Mouse (Mus musculus) spleen, adult 2 months (tissue): Measurements from ENCODE around the gene Gm28038. TPM values are rescaled to one million over a fixed set of nuclear protein-coding genes. Genes with fewer than 3 reads are reported as not detected.

Experiments
- DNase-seq, 2 experiments: peaks; one replicate each; pipeline versions ENCODE4 v3.0.0 to v3.0.0-alpha.2; 2012 to 2021; ENCODE audit warnings: low spot score in 2 of 2, low read depth in 1 of 2
- H3K27ac ChIP-seq: fragments of 200-500 bp; 2 replicates; pipeline ENCODE4 v1.5.1; 2012; ENCODE audit warnings: low read length, inconsistent platforms; ENCODE audit not compliant: insufficient read depth
- H3K27me3 ChIP-seq: fragments of 200-500 bp; 2 replicates; pipeline ENCODE4 v1.6.1; 2012; ENCODE audit warnings: mild to moderate bottlenecking, moderate library complexity, low read length, inconsistent platforms; ENCODE audit not compliant: control insufficient read depth, insufficient read depth
- H3K36me3 ChIP-seq: fragments of 200-500 bp; 2 replicates; pipeline ENCODE4 v1.6.1; 2012; ENCODE audit warnings: mild to moderate bottlenecking, low read length, inconsistent platforms; ENCODE audit not compliant: control insufficient read depth, insufficient read depth
- H3K4me1 ChIP-seq: fragments of 200-500 bp; 2 replicates; pipeline ENCODE4 v1.6.1; 2011; ENCODE audit warnings: inconsistent platforms; ENCODE audit not compliant: control insufficient read depth, insufficient read depth, insufficient read length
- H3K4me3 ChIP-seq: fragments of 200-500 bp; 2 replicates; pipeline ENCODE4 v1.5.1; 2011; ENCODE audit warnings: mild to moderate bottlenecking, inconsistent platforms; ENCODE audit not compliant: insufficient read depth, insufficient read length; ENCODE audit errors: extremely low read depth
- CTCF ChIP-seq: fragments of 200-500 bp; IDR thresholded peaks from 2 replicates; pipeline ENCODE4 v1.5.1; 2011; ENCODE audit warnings: mild to moderate bottlenecking, inconsistent platforms; ENCODE audit not compliant: insufficient read depth, insufficient read length, insufficient replicate concordance; ENCODE audit errors: extremely low read depth
- POLR2A ChIP-seq: fragments of 200-500 bp; IDR thresholded peaks from 2 replicates; pipeline ENCODE4 v1.6.1; 2011; ENCODE audit warnings: low read depth, low read length, inconsistent platforms
- WGBS: fragments of 180-500 bp; shearing (Covaris S2); methylation state at CpG from one replicate; pipeline ENCODE4 v1.1.7; 2018; 5-methylcytosine and 5-hydroxymethylcytosine counted together
- polyA plus RNA-seq: library from polyadenylated mRNA; depleted of rRNA; stranded (reverse); fragments of >200 nt; gene quantifications from 2 replicates; pipeline ENCODE4 v1.2.3, GENCODE M21; 2012; rRNA removed

Gene Gm28038
- not detected in 2 replicates for polyA plus RNA-seq

DNA sequence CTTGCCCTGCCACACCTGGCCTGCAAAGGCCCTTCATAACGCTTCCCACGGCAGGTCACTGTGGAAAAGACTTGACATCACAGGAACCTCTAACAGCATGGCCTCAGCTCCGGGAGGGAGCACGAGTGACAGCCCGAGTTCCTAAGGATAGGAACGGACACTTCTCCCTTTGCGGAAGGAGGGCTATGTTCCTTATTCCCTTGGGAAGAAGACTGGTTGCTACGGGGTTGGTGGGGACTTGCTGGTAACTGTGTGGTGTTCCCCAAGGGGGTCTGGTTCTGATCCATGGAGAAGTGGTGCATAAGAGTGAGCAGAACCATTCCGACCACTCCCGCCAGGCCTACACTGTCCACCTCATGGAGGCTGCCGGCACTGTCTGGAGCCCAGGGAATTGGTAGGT lies at the start of gene Gm28038:
Gene Gm28038 (plus strand): TSS at position 301 of the 400 bp plus-strand sequence.
- H3K4me3 ChIP-seq = no peak within 1 kb of the TSS
- TF ChIP-seq POLR2A (no peak), CTCF (no peak)
- no peak for DNase-seq
- H3K4me1 ChIP-seq = peaks cover 10% of the 10 kb centered on the region; the same call in 1 of the 2 replicates
- no peak within 1 kb of the TSS for H3K27ac ChIP-seq
- H3K27me3 ChIP-seq = no peaks in the 10 kb centered on the region
- 94% methylated on average over 11 of the region's 11 CpGs for WGBS
- no peaks in the 10 kb centered on the region for H3K36me3 ChIP-seq

DNA sequence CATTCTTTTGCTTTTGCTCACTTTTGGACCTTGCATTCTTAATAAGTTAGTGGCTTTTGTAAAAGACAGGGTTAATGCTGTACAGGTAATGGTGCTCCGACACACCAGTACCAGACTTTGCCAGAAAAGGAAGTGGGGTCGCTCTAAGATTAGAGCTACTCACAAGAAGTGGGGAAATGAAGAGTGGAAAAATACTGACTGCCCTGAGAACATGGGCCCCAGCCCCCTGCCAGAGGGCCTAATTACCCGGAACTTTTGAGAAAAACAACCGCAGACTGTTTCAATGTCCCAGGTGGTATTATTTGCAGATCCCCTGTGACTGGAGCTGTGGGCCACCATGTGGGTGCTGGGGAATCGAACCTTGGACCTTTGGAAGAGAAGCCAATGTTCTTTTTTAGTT lies 45.2 kb upstream of the Gm28038 start:
- TF ChIP-seq POLR2A (no peak), CTCF (no peak)
- Histone ChIP-seq H3K36me3 (peaks cover 1% of the 10 kb centered on the region; the same call in 1 of the 2 replicates), H3K27ac (no peak overlapping the region), H3K4me1 (peaks cover 6% of the 10 kb centered on the region; the same call in 1 of the 2 replicates), H3K27me3 (no peaks in the 10 kb centered on the region), H3K4me3 (no peak overlapping the region)
- no peak for DNase-seq
- 15% methylated on average over 5 of the region's 5 CpGs for WGBS

DNA sequence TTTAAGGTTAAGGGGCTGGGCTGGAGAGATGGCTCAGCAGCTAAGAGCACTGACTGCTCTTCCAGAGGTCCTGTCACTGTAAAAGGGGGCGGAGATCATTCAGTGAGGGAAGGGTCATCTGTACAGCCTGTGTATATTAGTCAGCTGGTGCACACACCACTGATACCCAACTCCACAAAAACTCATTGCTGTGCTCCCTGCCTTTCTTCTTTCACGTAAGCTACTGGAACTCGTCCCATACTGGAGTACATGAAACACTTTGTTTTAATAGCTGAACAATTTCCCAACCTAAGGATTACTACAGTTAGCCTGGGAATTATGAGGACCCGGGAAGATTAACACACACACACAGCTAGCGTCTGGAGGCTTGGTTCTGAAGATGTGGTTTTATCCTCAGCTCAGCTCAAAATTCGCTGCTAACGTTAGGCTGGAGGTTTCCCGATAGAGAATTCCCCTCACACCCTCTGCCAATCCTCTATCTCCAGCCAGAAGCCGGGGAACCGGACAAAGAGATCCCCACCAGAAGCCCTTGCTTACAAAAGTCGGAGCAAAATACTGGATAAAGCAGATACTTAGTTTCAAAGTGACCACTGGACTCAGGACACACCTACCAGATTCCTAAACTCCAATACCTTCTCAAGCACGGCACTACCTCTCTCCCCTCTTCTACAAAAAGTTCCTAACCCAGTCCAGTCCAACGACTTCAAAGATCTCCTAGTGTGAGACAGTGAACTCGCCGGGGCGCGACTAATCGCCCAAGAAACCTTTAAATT lies 44.2 kb upstream of the Gm28038 start:
- H3K27me3 ChIP-seq = no peaks in the 10 kb centered on the region
- peak overlapping the region; percentile 90 for H3K27ac ChIP-seq
- H3K4me1 ChIP-seq = peaks cover 6% of the 10 kb centered on the region; the same call in 1 of the 2 replicates
- DNase-seq = no peak
- 5% methylated on average over 18 of the region's 18 CpGs for WGBS
- peaks cover 8% of the 10 kb centered on the region for H3K36me3 ChIP-seq
- TF ChIP-seq CTCF (no peak), POLR2A (no peak)
- peak overlapping the region; percentile 90 for H3K4me3 ChIP-seq

DNA sequence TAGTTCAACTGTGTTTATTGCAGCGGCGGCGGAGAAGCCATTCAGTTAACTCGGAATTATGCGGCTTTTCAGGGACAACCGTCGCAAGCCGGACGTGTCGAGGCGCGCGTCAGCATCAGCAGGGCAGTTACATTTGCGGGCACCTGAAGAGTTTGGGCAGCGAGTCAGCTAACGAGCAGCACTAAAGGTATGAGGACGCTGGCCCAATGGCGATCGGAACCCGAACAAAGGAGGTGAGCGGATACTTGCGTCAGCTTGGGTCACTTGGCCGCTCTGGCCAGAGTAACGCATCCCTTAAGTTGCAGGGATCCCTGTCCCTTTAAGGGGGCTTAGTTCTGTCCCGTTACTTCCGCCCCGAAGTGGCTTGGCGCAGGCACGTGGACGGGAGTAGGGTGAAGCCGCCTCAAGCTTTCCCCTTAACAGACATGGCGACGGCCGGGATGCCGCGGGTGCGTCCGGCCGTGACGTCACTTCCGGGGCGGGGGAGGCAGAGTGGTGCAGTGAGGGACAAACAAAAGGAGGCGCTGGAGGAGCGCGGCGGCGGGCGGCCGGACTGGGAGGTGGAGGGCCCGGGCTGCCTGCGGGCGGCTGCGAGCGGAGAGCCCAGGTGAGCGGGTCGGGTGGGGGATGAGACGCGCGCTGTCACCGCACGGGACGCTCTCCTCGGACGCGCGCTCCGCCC lies 43.5 kb upstream of the Gm28038 start, which contains the start of gene Lrrc8a:
Gene Lrrc8a (plus strand): TSS at position 517 of the 682 bp plus-strand sequence.
- Histone ChIP-seq H3K27me3 (no peaks in the 10 kb centered on the region), H3K4me3 (peak within 1 kb of the TSS; percentile 90), H3K4me1 (peaks cover 6% of the 10 kb centered on the region; the same call in 1 of the 2 replicates), H3K27ac (peak within 1 kb of the TSS; percentile 93), H3K36me3 (peaks cover 8% of the 10 kb centered on the region)
- DNase-seq = peak; percentile 95 to 100
- TF ChIP-seq CTCF (peak; percentile 20; the same call in 1 of the 2 replicates), POLR2A (peak; percentile 9)
- WGBS = under 1% methylated on average over 57 of the region's 67 CpGs

DNA sequence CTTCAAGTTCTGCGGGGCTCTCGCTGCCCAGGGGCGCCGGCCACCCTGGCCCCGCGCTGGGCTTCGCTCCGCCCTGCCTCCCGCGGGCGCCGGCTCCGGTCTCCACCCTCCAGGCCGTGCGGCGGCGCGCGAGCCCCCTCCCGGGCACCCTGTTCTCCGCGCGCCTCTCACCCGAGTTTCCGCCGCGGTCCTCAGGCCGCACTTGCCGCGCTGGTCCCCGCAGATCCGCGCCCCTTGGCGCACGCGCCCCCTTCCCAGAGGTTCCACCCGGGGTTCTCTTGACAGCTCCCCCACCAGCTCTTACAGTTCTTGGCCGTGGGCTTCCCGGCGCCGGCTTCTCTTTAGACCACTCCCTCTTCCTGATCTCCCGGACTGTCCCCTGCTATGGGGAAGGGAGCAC lies 43.0 kb upstream of the Gm28038 start:
- Histone ChIP-seq H3K4me1 (peaks cover 10% of the 10 kb centered on the region; the same call in 1 of the 2 replicates), H3K27ac (peak overlapping the region; percentile 93), H3K27me3 (no peaks in the 10 kb centered on the region), H3K36me3 (peaks cover 8% of the 10 kb centered on the region), H3K4me3 (peak overlapping the region; percentile 90)
- WGBS = 0% methylated on average over 36 of the region's 42 CpGs
- DNase-seq = peak in 1 of 2 experiments; percentile 75
- TF ChIP-seq POLR2A = no peak
- no peak for TF ChIP-seq CTCF

DNA sequence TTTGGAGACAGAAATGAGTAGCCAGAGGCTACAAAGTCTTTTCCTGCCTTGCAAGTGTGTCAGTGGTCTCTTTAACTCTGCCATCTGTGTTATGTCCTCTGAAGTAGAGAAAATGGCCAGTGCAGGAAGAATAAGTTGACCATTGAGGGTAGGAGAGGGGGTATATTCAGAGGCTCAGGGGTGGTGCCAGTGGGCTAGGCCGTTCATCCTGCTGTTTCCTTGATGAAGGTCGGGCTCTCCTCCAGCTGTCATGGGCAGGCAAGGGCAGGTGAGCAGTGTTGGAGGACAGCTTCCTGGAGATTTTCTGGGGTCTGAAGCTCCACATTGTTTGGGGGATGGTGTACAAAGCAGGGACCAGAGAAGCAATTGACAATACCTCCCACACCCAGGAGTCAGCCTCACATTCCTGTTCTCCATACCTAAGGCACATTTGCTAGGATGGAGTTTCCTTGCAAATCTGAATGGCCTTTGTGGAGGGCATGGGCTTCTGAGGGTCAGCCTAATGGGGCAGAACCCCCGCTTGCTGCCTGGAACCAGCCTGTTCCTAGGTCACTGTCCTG lies 41.9 kb upstream of the Gm28038 start:
- no peaks in the 10 kb centered on the region for H3K27me3 ChIP-seq
- WGBS = 63% methylated on average over 3 of the region's 3 CpGs
- 0 out of 2 replicates have a peak overlapping the region, but pooled peaks have one; percentile 27 for H3K27ac ChIP-seq
- DNase-seq = no peak
- peaks cover 11% of the 10 kb centered on the region; the same call in 1 of the 2 replicates for H3K4me1 ChIP-seq
- TF ChIP-seq POLR2A = no peak
- TF ChIP-seq CTCF = no peak
- peak overlapping the region; percentile 9; the same call in 1 of the 2 replicates for H3K4me3 ChIP-seq
- H3K36me3 ChIP-seq = peaks cover 10% of the 10 kb centered on the region
